Mouse (Mus musculus) neural tube, embryonic 12.5 days (tissue): ENCODE measurements around the gene Ppp4r3b. TPM values are rescaled to one million over a fixed set of nuclear protein-coding genes. Genes with fewer than 3 reads are reported as not detected.

Experiments
- ATAC-seq: fragments of 200-750 bp; cut with Nextera tagmentation; 2 replicates; pipeline ENCODE4 v1.8.0; 2017; ENCODE audit warnings: low read depth, mild to moderate bottlenecking, moderate TSS enrichment, moderate library complexity; ENCODE audit not compliant: low FRiP score
- H3K27ac ChIP-seq: fragments of 300-500 bp; sonication (generic); 2 replicates; pipeline ENCODE4 v1.5.1; 2016
- H3K27me3 ChIP-seq: fragments of 300-500 bp; sonication (generic); replicated peaks from 2 replicates; pipeline ENCODE4 v1.6.1; 2016; ENCODE audit warnings: mild to moderate bottlenecking
- H3K36me3 ChIP-seq: fragments of 300-500 bp; sonication (generic); 2 replicates; pipeline ENCODE4 v1.6.1; 2016; ENCODE audit warnings: mild to moderate bottlenecking
- H3K4me1 ChIP-seq: fragments of 300-500 bp; sonication (generic); 2 replicates; pipeline ENCODE4 v1.6.1; 2016
- H3K4me2 ChIP-seq: fragments of 300-500 bp; sonication (generic); replicated peaks from 2 replicates; pipeline ENCODE4 v1.6.1; 2016; ENCODE audit warnings: mild to moderate bottlenecking
- H3K4me3 ChIP-seq: fragments of 300-500 bp; sonication (generic); 2 replicates; pipeline ENCODE4 v1.5.1; 2016
- H3K9ac ChIP-seq: fragments of 300-500 bp; sonication (generic); 2 replicates; pipeline ENCODE4 v1.6.1; 2016; ENCODE audit warnings: mild to moderate bottlenecking
- H3K9me3 ChIP-seq: fragments of 300-500 bp; sonication (generic); 2 replicates; pipeline ENCODE4 v1.6.1; 2016; ENCODE audit warnings: mild to moderate bottlenecking
- WGBS: fragments of 180-500 bp; shearing (Covaris S2); methylation state at CpG from one replicate; pipeline ENCODE4 v1.1.7; 2016; 5-methylcytosine and 5-hydroxymethylcytosine counted together
- polyA plus RNA-seq: library from polyadenylated mRNA; unstranded; fragments of >200 nt; fragmentation: Nextera tagmentation; extraction: Ambion mirVana; gene quantifications from 2 replicates; pipeline ENCODE4 v1.2.1, GENCODE M21; 2016

The Ppp4r3b gene
- polyA plus RNA-seq, 1 experiment from 2014 or later: 92.5 TPM

DNA sequence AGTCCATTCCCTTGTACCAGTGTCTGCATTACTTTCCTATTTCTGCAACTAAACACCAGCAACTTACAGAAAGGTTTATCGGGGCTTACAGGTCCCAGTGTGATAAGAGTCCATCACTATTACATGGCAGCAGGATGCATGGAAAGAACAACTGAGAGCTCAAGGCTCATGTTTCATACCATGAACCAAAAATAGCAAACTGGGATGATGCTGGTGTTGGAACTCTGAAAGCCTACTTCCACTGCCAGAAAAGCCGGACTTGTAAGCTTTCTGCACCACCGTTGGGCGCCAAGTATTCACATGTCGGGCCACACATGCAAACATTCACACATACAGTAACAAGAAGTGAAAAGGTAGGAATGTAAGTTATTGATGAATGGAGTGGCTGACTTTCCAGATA is 9.1 kb downstream of the Ppp4r3b start:
- H3K4me3 ChIP-seq: no peak overlapping the region
- peaks cover 27% of the 10 kb centered on the region for H3K36me3 ChIP-seq
- no peak for ATAC-seq
- H3K27ac ChIP-seq: no peak overlapping the region
- WGBS: 96% methylated on average over 5 of the region's 5 CpGs
- no peaks in the 10 kb centered on the region for H3K4me1 ChIP-seq
- H3K9me3 ChIP-seq: no peaks in the 10 kb centered on the region
- H3K4me2 ChIP-seq: no peak overlapping the region
- no peaks in the 10 kb centered on the region for H3K27me3 ChIP-seq
- H3K9ac ChIP-seq: no peak overlapping the region

DNA sequence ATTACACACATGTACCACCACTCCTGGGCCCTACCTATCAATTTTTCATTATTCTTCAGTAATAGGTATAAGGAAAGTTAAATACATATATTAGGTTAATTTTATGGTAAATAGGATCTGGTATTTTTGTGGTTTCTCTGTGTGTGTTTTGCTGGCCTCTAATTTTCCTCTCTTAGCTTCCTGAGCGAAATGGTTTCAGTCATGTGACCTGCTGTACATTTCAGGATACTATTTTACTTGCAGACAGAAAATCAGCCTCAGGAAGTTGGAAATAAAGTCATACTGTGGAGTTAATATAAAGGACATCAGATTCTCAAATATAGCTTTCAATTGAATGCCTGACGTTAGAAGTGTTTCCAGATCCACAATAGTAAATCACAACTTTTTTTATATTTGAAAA is 16.3 kb downstream of the Ppp4r3b start:
- Histone ChIP-seq H3K36me3 (peaks cover 39% of the 10 kb centered on the region), H3K4me2 (no peak overlapping the region), H3K27ac (no peak overlapping the region), H3K4me1 (no peaks in the 10 kb centered on the region), H3K9ac (no peak overlapping the region), H3K27me3 (no peaks in the 10 kb centered on the region), H3K9me3 (no peaks in the 10 kb centered on the region), H3K4me3 (no peak overlapping the region)
- WGBS: 86% methylated on average over 2 of the region's 2 CpGs
- ATAC-seq: no peak

DNA sequence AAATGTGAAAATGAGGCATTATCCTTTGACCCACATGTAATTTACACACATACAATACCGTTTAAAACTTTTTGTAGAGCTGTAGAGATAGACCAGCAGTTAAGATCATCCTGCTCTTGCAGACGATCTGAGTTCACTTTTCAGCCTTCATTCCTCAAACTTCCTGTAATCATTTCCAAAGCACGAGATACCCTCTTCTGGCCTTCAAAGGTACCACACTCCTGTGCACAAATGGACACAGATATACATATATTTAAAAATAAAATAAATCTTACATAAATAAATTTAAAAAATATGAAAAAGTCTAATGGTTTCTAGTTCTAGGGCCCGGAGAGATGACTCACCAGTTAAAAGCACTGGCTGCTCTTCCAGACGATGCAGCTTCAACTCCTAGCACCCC is 31.0 kb downstream of the Ppp4r3b start:
- H3K27ac ChIP-seq: no peak overlapping the region
- 88% methylated on average over 5 of the region's 5 CpGs for WGBS

DNA sequence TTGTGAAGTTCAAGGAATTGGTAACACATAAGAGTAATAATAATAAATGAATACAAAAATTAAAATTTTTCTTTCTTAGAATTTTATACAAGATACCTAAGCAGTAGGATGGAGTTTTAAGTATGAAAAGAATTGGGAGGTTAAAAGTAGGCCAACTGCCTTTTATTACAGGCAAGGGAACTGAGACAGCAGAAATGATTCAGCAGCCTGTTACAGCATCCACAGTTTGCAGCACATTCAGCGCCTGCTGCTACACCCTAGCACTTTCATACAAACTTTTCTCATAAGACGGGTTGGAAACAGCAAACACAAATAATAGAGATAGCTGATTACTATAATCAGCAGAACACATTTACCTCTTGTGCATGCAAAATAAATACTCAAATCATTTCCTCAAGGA is 37.1 kb downstream of the Ppp4r3b start:
- 93% methylated on average over 2 of the region's 2 CpGs for whole genome bisulfite sequencing
- Histone ChIP-seq H3K4me3 (no peak overlapping the region), H3K9ac (no peak overlapping the region), H3K36me3 (peaks cover 23% of the 10 kb centered on the region), H3K4me1 (no peaks in the 10 kb centered on the region), H3K27ac (no peak overlapping the region), H3K27me3 (no peaks in the 10 kb centered on the region), H3K4me2 (no peak overlapping the region), H3K9me3 (no peaks in the 10 kb centered on the region)
- no peak for ATAC-seq

More for the DNA sequence above, 31.0 kb downstream of the Ppp4r3b start:
- Histone ChIP-seq H3K9me3 (no peaks in the 10 kb centered on the region), H3K4me2 (no peak overlapping the region), H3K9ac (no peak overlapping the region), H3K4me1 (no peaks in the 10 kb centered on the region), H3K36me3 (peaks cover 28% of the 10 kb centered on the region), H3K27me3 (no peaks in the 10 kb centered on the region), H3K4me3 (no peak overlapping the region)
- no peak for ATAC-seq

DNA sequence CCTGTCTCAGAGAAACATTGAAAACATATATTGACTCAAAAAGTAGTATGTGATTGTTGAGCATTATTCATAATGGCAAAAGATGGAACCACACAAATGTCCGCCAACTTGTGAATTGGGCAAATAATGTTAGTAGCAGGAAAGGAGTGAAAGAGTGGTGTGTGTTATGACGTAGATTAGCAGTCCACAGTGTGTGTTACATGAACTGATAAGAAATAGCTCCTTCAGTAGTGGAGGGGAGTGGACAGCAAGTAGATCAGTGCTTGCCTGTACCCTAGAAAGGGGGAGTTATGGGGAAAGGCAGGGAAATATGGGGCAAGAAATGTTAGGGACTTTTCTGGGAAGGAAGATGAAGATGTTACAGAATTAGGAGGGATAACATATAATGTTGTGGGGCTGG is 43.5 kb downstream of the Ppp4r3b start:
- peaks cover 57% of the 10 kb centered on the region for H3K36me3 ChIP-seq
- no peaks in the 10 kb centered on the region for H3K9me3 ChIP-seq
- H3K4me3 ChIP-seq: no peak overlapping the region
- no peak overlapping the region for H3K27ac ChIP-seq
- 96% methylated on average over 2 of the region's 2 CpGs for WGBS
- H3K4me2 ChIP-seq: no peak overlapping the region
- H3K27me3 ChIP-seq: no peaks in the 10 kb centered on the region
- H3K4me1 ChIP-seq: no peaks in the 10 kb centered on the region
- ATAC-seq: no peak
- H3K9ac ChIP-seq: no peak overlapping the region

DNA sequence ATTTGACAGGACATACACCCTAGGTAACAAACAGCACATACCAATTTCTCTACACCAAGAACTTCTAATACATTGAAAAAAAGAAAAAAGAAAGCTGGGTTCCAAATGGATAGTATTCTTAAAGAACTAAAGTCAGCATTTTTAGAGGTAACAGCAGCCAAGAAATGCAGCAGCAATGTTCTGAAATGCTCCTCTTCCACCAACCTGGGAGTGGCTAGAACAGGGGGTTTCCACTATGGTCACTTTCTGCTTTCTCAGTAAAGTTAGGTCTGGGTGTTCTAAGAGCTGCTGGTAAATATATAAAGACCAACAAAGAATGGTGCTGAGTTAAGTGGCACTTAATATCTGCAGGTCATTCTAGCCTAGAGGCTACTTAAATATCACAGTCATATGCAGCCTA is 46.4 kb downstream of the Ppp4r3b start:
- no peak for ATAC-seq
- no peaks in the 10 kb centered on the region for H3K4me1 ChIP-seq

DNA sequence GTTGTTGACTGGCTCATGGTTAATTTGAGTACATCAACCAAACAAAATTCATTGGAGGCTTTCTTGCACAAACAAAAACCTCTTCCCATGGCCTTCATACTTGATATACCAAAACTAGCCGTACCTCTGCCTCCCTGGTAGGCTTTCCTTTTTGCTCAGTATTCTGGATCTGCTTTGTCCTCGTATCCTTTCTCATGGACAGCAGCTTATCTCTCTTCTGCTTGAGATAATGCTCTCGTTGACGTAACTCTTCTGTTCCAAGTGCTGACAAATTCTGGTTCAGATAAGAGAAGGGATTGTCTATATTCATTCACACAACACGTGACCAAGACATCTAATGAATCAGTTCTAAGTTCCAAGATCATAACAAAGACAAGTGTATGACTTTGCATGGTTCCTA is 49.6 kb downstream of the Ppp4r3b start:
- Histone ChIP-seq H3K4me3 (no peak overlapping the region), H3K27ac (no peak overlapping the region), H3K4me1 (no peaks in the 10 kb centered on the region), H3K36me3 (peaks cover 55% of the 10 kb centered on the region), H3K27me3 (no peaks in the 10 kb centered on the region), H3K9me3 (no peaks in the 10 kb centered on the region), H3K4me2 (no peak overlapping the region), H3K9ac (no peak overlapping the region)
- 92% methylated on average over 5 of the region's 5 CpGs for WGBS
- no peak for ATAC-seq

More for the DNA sequence above, 46.4 kb downstream of the Ppp4r3b start:
- Histone ChIP-seq H3K9me3 (no peaks in the 10 kb centered on the region), H3K27me3 (no peaks in the 10 kb centered on the region), H3K4me2 (no peak overlapping the region), H3K27ac (no peak overlapping the region), H3K36me3 (peaks cover 68% of the 10 kb centered on the region), H3K9ac (no peak overlapping the region), H3K4me3 (no peak overlapping the region)

DNA sequence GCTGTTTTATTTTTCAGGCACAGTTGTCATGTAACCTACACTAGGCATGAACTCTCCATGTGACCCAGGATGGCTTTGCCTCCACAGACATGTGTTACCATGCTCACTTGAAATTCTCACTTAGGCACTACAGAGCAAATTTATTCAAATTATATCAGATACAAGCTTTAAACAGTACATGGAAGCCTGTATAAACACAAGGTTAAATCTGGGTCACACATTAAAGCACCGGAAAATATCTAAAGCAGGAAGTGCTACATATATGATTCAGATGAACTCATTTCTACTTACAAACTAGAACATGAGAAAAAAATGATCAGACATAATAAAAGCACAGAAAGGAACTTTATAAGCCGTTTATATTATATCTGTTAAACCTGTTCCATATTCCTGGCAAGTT is 52.1 kb downstream of the Ppp4r3b start:
- Histone ChIP-seq H3K9me3 (no peaks in the 10 kb centered on the region), H3K9ac (no peak overlapping the region), H3K27me3 (no peaks in the 10 kb centered on the region), H3K4me3 (no peak overlapping the region), H3K4me1 (no peaks in the 10 kb centered on the region), H3K36me3 (peaks cover 59% of the 10 kb centered on the region), H3K4me2 (no peak overlapping the region), H3K27ac (no peak overlapping the region)
- 92% methylated on average over 2 of the region's 2 CpGs for WGBS
- ATAC-seq: no peak

DNA sequence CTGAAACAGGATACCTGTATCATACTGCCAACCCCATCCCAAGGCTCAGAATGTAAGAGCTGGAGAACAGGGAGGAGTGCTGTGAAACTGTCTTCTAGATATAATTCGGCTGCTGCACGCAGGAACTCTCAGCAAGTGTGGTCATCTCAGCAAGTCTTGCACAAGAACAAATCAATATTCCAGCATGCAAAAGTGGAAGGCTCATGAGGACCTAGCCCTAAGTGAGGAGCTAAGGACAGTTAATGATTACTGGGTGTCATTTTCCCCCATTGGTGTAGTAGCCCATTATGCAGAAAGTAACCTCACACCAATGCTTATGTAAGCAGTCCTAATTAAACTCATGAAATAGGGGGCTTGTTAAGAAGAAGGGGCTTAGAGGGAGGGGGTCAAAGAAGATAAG is 56.3 kb downstream of the Ppp4r3b start:
- no peak overlapping the region for H3K27ac ChIP-seq
- no peak for ATAC-seq
- H3K36me3 ChIP-seq: peaks cover 35% of the 10 kb centered on the region
- no peaks in the 10 kb centered on the region for H3K4me1 ChIP-seq
- WGBS: 88% methylated on average over 2 of the region's 2 CpGs
- H3K27me3 ChIP-seq: no peaks in the 10 kb centered on the region
- no peak overlapping the region for H3K9ac ChIP-seq
- no peaks in the 10 kb centered on the region for H3K9me3 ChIP-seq
- H3K4me2 ChIP-seq: no peak overlapping the region
- no peak overlapping the region for H3K4me3 ChIP-seq

DNA sequence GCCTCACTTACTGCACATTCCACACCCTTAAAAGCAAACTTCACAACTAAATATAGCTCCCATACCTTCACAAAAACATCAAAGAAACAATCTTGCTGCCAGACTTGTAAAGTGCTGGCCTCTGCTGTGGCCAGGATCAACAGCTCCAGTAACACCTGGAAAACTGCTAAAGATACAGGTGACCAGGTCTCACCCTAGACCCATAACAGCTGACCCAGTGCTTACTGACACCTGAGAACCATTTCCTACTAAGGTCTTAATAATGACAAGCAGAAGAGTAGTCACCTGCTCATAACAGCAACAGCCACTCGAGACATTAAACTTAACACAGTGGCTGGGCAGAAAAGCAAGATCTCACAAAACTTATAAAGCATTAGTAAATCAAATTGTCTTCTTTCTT is 60.9 kb downstream of the Ppp4r3b start:
- 88% methylated on average over 1 of the region's 1 CpGs for WGBS
- no peak overlapping the region for H3K9ac ChIP-seq
- no peaks in the 10 kb centered on the region for H3K4me1 ChIP-seq
- H3K9me3 ChIP-seq: no peaks in the 10 kb centered on the region
- no peak overlapping the region for H3K4me2 ChIP-seq
- H3K27me3 ChIP-seq: no peaks in the 10 kb centered on the region
- no peak overlapping the region for H3K27ac ChIP-seq
- peaks cover 17% of the 10 kb centered on the region for H3K36me3 ChIP-seq
- H3K4me3 ChIP-seq: no peak overlapping the region
- ATAC-seq: no peak

DNA sequence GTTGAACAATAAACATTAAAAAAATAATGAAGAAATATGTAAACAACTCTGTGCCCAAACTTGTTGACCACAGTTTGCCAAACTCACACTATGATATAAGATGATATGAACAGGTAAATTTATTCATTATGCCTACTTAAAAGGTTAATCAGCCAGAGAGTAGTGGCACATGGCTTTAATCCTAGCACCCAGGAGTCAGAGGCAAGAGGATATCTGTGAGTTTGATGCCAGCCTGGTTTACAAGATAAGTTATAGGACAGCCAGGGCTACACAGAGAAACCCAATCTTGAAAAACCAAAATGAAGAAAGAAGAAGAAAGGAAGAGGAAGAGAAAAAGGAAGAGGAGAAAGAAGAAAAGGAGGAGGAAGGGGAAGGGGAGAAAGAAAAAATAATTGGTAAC is 64.7 kb downstream of the Ppp4r3b start:
- Histone ChIP-seq H3K9ac (no peak overlapping the region), H3K27ac (no peak overlapping the region), H3K4me2 (no peak overlapping the region), H3K36me3 (peaks cover 17% of the 10 kb centered on the region), H3K4me3 (no peak overlapping the region), H3K27me3 (no peaks in the 10 kb centered on the region), H3K9me3 (no peaks in the 10 kb centered on the region), H3K4me1 (no peaks in the 10 kb centered on the region)
- ATAC-seq: no peak

DNA sequence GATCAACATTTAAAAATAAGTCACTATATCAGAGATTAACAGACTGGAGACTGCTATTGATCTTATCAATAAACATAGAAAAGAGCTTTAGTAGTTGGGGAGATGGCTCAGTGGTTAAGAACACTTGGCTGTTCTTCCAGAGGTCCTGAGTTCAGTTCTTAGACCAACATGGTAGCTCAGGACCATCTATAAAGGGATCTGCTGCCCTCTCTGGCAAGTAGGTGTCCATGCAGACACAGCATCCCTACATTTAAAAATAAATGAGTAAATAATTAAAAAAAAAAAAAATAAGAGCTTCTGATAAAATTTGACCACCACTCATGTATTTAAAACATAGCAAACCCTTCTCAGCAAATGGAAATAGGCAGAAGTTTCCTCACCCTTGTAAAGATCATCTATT is 65.4 kb downstream of the Ppp4r3b start:
- Histone ChIP-seq H3K9ac (no peak overlapping the region), H3K27ac (no peak overlapping the region), H3K4me2 (no peak overlapping the region), H3K36me3 (peaks cover 20% of the 10 kb centered on the region), H3K27me3 (no peaks in the 10 kb centered on the region), H3K9me3 (no peaks in the 10 kb centered on the region), H3K4me1 (no peaks in the 10 kb centered on the region), H3K4me3 (no peak overlapping the region)
- no peak for ATAC-seq

DNA sequence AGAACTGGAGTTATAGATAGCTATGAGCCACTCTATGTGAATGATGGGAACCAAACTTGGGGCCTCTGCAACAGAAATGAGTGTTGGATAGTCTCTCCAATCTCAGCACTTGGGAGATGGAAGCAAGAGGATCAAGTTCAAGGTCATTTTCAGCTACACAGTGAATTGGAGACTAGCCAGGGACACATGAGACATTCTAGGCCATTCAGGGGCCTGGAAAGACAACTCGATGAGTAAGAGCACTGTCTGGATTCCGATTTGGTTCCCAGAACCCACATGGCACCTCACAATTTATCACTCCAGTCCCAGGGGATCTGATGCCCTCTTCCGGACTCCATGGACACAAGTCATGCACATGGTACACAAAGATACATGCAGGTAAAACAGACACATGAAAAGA is 65.9 kb downstream of the Ppp4r3b start:
- peaks cover 17% of the 10 kb centered on the region for H3K36me3 ChIP-seq
- no peaks in the 10 kb centered on the region for H3K4me1 ChIP-seq
- ATAC-seq: no peak
- no peak overlapping the region for H3K4me3 ChIP-seq
- WGBS: 90% methylated on average over 3 of the region's 3 CpGs
- H3K9ac ChIP-seq: no peak overlapping the region
- no peaks in the 10 kb centered on the region for H3K27me3 ChIP-seq
- H3K9me3 ChIP-seq: no peaks in the 10 kb centered on the region
- H3K27ac ChIP-seq: no peak overlapping the region
- no peak overlapping the region for H3K4me2 ChIP-seq

DNA sequence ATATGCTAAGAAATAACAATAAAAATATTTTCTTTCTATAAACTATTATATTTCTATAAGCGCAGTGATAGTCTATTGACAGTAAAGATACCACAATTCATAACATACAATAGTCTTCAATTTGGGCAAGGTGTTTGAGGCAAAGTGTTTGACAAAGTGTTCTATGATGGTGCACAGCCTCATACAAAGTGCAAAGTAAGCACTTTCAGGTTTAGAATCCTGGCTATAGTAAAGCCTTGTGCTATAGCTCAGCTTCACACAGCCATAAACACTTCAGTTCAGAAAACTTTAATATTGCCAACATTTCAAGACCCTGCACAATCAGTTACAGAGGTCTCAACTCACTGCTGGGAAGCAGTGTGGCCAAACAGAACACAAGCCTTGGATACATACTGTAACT is 66.7 kb downstream of the Ppp4r3b start:
- H3K4me3 ChIP-seq: no peak overlapping the region
- H3K4me2 ChIP-seq: no peak overlapping the region
- no peaks in the 10 kb centered on the region for H3K4me1 ChIP-seq
- no peaks in the 10 kb centered on the region for H3K9me3 ChIP-seq
- 97% methylated on average over 1 of the region's 1 CpGs for WGBS
- H3K9ac ChIP-seq: no peak overlapping the region
- no peak overlapping the region for H3K27ac ChIP-seq
- H3K27me3 ChIP-seq: no peaks in the 10 kb centered on the region
- ATAC-seq: no peak
- H3K36me3 ChIP-seq: peaks cover 17% of the 10 kb centered on the region
